Mouse (Mus musculus) fibroblast of lung, adult 2 months (primary cell): ENCODE results near the gene Olfr747.
"Not testable (repeated sequence)": the region's sequence is repeated elsewhere in the genome, so short reads cannot be mapped to it uniquely, and the experiment has no call there.

Experiments used
- DNase-seq: peaks from one replicate; pipeline ENCODE4 v3.0.0-alpha.2; 2011; ENCODE audit warnings: low read depth

The Olfr747 gene

DNA sequence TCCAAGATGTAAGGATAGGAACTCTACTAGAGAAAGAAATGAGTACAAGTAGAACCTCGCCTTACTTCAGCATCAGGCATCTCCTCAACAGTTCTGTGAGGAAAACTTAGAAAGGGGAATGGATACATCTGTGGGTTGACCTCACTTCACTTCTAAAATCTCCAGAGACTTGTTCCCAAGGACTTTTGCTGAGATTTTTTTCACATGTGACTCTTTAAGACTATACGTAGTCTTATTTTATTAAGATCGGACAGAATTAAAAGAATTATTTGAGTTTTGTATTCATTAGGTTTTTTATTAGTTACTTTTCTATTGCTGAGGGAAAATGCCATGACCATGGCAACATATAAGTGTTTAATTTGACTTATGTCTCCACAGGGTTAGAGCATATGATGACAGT lies at the start of gene Olfr747:
Olfr747 (minus strand) TSS at position 101 of the 400 bp plus-strand sequence.
- DNase-seq, result no peak

DNA sequence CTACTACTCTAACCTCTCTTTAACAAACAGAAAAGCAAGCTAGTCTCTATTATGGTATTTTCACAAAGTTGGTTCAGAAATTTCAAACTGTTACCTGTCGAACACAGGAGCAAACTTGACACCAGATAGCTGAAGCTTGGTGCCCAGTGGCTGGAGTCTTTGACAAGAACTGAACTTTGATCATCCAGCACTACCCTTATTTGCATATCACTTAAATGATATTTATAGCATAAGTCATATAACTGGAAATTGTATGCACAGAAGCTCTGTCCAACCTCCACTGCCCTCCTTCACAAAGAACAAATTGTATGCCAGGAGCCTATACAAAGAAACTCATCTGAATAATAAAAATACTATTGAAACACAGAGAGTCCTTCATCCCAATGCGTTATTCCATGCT lies 48.6 kb upstream of the Olfr747 start:
- no peak for DNase-seq

DNA sequence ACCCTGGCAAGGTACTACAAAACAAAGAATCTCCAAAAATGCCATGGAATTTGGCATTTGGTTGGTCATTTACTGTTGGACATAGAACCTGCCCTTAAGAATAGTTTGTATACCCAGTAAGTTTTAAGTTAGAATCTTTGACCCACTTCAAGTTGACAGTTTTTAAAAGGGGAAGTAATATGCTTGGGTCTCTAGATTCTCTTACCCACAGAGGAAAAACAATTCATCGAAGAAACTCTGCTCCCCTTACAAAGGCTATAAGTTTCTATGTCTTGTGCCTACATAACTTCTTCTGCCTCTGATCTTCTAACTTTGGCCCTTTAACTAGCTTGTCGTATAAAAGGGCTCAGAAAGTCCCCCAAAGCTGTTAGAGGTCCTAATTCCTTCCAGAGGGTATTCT lies 47.3 kb upstream of the Olfr747 start:
- no peak for DNase-seq

DNA sequence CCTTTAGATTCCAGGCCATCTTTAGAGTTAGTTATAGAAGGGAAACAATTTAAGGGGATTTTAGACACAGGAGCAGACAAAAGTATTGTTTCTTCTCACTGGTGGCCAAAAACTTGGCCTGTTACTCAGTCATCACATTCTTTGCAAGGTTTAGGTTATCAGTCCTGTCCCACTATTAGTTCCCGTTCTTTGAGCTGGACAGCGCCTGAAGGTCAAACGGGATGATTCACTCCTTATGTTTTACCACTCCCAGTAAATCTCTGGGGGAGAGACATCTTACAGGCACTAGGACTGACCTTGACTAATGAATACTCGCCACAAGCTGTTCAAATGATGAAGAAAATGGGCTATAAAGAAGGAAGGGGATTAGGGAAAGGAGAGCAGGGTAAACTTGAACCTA lies 29.4 kb upstream of the Olfr747 start:
- DNase-seq, result not testable (repeated sequence)

DNA sequence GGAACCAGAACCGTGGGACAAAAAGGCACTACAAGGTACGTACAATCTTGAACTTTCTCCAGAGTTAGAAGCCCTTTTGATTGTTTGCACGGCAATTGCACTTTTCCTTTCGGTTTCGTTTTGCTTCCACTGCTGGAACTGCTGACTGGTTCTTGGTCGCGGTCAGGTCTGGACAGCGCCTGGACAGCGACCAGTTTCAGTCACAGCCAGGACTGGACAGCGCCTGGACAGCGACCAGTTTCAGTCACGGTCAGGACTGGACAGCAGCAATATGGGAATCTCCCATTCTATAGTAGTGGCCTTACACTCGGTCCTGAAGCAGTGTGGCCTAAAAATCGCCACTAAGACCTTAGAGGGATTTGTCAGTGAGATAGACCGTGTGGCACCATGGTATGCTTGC lies 26.9 kb upstream of the Olfr747 start:
- DNase-seq, result not testable (repeated sequence)

DNA sequence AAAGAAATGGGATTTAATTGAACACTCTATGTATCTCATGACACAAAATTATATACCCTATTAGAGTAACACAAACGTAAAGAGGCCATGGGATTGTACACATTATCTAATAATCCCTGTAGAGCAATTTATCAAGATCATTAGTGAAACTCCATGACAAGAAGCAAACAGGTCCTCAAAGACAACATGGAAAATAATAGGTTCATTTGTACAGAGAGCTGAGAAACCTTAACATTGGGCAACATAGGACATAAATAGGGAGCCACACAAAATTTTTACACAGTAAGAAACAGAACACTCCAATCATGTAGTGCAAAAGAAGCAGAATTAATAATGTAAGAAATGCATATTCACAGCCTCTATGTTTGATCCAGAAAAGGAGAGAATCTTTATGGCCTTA lies 14.1 kb upstream of the Olfr747 start, which contains the start of gene Olfr748:
Olfr748 (plus strand) TSS at position 301 of the 400 bp plus-strand sequence.
- no peak for DNase-seq

GRCm38 (mm10) chr14:50646783-50647182 lies 46.2 kb downstream of the Olfr747 start, which contains the start of gene Olfr746:
TSS of gene Olfr746 (plus strand) at chr14:50647083.
- DNase-seq, result no peak

- no peak for DNase-seq
These were observed 53.9 kb downstream of the Olfr747 start, which contains the start of gene Olfr745 for GRCm38 (mm10) chr14:50639088-50639487. TSS of gene Olfr745 (plus strand) at chr14:50639388.
